Mouse (Mus musculus) retina, postnatal 7 days (tissue): ENCODE results near the gene Olfr571.
A peak's percentile ranks its signal among the peaks of the same experiment; 100 is the strongest.

Experiments used
- DNase-seq: peaks from one replicate; pipeline ENCODE4 v3.0.0-alpha.2; 2012; ENCODE audit warnings: low read depth, low spot score

Gene Olfr571

GRCm38 (mm10) chr7:102917032-102917875 lies at the start of gene Olfr571:
TSS of gene Olfr571 (minus strand) at chr7:102917536.
- no peak for DNase-seq

- no peak for DNase-seq
These were observed 45.0 kb upstream of the Olfr571 start, which contains the start of gene Olfr576 for GRCm38 (mm10) chr7:102962360-102962759. TSS of gene Olfr576 (plus strand) at chr7:102962660.

- DNase-seq, result no peak
These were observed 41.3 kb upstream of the Olfr571 start, which contains the start of gene Olfr575 for GRCm38 (mm10) chr7:102958593-102958992. TSS of gene Olfr575 (minus strand) at chr7:102958775.

- DNase-seq, result no peak
These were observed 40.8 kb upstream of the Olfr571 start for GRCm38 (mm10) chr7:102958137-102958536.

GRCm38 (mm10) chr7:102950732-102951131 lies 33.4 kb upstream of the Olfr571 start:
- no peak for DNase-seq

GRCm38 (mm10) chr7:102948167-102948566 lies 30.8 kb upstream of the Olfr571 start, which contains the start of gene Olfr574:
TSS of gene Olfr574 (plus strand) at chr7:102948467.
- DNase-seq, result no peak

- no peak for DNase-seq
These were observed 26.1 kb upstream of the Olfr571 start for GRCm38 (mm10) chr7:102943417-102943816.

GRCm38 (mm10) chr7:102942475-102942874 lies 25.1 kb upstream of the Olfr571 start, which contains the start of gene Olfr573-ps1:
TSS of gene Olfr573-ps1 (minus strand) at chr7:102942575.
- no peak for DNase-seq

- no peak for DNase-seq
These were observed 9.8 kb upstream of the Olfr571 start for GRCm38 (mm10) chr7:102927105-102927504.

GRCm38 (mm10) chr7:102924109-102924508 lies 6.8 kb upstream of the Olfr571 start, which contains the start of gene Olfr572:
TSS of gene Olfr572 (plus strand) at chr7:102924409.
- DNase-seq, result no peak

GRCm38 (mm10) chr7:102919632-102920031 lies 2.3 kb upstream of the Olfr571 start:
- DNase-seq, result peak; percentile 50

GRCm38 (mm10) chr7:102916405-102916804 lies 931 bp downstream of the Olfr571 start:
- DNase-seq, result no peak

GRCm38 (mm10) chr7:102915261-102915660 lies 2.1 kb downstream of the Olfr571 start:
- DNase-seq, result no peak

GRCm38 (mm10) chr7:102890782-102891181 lies 26.6 kb downstream of the Olfr571 start, which contains the start of gene Olfr569:
TSS of gene Olfr569 (minus strand) at chr7:102890882.
- no peak for DNase-seq

GRCm38 (mm10) chr7:102876822-102877221 lies 40.5 kb downstream of the Olfr571 start, which contains the start of gene Olfr568:
TSS of gene Olfr568 (plus strand) at chr7:102877122.
- DNase-seq, result no peak

- DNase-seq, result no peak
These were observed 58.7 kb downstream of the Olfr571 start, which contains the start of gene Olfr566 for GRCm38 (mm10) chr7:102858665-102859064. TSS of gene Olfr566 (minus strand) at chr7:102858765.

GRCm38 (mm10) chr7:102855807-102856206 lies 61.5 kb downstream of the Olfr571 start:
- no peak for DNase-seq
